Mouse (Mus musculus) adrenal gland, adult (tissue): ENCODE results near the gene Gzmk.
A peak's percentile ranks its signal among the peaks of the same experiment; 100 is the strongest.

Experiments used
- DNase-seq, 2 experiments: peaks; one replicate each; pipeline ENCODE4 v3.0.0; 2022 to 2023; ENCODE audit warnings: low spot score in 1 of 2; ENCODE audit not compliant: inconsistent age in 2 of 2

Gene Gzmk

DNA sequence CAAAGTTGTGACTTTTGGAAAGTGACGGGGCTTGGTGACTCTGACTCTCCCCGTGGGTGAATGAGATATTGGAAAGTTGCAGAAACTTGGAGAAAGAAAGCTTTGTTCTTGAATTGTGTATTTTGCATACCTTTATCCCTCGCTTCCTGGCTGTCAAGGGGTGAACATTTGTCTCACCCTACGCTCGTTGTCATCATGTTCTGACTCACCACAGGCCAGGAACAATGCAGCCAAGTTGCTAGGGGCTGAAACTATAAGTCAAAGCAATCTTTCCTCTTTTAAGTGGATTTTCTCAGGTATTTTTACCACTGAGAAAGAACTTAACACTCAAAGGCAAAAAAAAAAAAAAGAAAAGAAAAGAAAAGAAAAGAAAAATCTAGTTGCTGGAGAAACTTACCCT, 22.6 kb downstream of the Gzmk start:
- DNase-seq = no peak

DNA sequence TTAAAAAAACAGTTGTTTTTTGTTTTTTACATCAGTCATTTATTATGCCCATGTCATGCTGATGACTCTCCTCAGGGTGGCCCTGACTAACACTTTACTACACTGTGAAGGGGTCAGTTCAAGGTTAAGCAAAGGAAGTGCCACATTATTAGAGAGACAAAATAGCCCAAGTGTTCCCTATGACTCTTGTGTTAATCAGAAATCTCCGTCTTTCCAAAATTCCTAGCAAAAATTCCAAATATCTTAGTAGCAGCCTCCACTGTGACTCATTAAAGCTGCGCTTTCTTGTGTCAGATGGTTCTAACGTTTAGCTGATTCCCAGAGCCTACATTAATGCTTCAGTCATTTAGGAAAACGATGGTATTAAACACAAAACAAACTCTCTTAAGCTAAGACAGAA, 23.5 kb downstream of the Gzmk start:
- DNase-seq = no peak

DNA sequence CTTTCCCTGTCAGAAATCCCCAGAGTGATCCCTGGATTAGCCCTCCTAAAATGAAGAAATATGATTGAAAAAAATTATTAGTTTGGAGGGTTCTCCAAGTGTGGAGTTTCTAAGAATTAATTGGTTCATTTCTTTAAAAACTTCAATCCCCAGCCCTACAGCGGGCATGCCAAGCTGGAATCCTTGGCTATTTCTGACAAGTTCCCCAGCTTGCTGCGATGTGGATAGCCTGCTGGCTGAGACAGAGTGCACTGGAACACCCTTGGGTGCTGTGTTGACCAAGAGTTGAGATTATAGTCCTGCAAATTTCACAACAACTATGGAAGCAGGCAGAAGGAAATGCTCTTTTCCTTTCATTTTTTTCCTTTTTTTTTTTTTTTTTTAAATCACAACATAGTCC, 24.1 kb downstream of the Gzmk start:
- no peak for DNase-seq

DNA sequence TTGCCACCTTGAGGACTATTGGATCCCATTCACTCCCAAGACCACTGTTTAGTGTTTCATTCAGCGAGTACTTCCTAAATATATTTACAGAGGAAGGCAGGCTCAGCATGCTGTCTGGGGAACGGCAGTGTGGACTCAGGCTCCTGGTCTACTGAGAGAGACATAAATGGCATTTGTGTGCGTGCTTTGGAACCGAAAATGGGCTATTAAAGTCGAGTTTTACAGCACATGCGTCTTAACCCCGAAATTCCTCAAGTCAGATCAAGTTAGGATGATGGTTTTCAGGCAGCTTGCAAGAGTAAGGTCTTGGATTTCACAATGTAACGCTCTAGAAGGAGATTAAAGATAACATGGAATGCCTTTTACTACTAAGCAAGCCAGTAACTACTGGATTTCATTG, 25.0 kb downstream of the Gzmk start:
- no peak for DNase-seq

DNA sequence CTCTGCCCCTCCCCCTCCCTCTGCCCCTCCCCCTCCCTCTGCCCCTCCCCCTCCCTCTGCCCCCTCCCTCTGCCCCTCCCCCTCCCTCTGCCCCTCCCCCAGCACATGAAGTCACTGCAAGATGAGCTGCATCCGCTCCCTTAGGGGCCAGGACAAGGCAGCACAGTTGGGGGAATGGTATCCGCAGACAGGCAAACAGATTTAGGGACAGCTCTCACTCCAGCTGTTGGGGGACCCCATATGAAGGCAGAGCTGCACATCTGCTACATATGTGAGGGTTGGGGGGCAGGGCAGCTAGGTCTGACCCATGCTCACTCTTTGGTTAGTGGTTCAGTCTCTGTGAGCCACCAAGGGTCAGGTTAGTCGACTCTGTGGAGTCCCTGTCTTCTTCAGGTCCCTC, 26.4 kb downstream of the Gzmk start:
- DNase-seq = no peak

DNA sequence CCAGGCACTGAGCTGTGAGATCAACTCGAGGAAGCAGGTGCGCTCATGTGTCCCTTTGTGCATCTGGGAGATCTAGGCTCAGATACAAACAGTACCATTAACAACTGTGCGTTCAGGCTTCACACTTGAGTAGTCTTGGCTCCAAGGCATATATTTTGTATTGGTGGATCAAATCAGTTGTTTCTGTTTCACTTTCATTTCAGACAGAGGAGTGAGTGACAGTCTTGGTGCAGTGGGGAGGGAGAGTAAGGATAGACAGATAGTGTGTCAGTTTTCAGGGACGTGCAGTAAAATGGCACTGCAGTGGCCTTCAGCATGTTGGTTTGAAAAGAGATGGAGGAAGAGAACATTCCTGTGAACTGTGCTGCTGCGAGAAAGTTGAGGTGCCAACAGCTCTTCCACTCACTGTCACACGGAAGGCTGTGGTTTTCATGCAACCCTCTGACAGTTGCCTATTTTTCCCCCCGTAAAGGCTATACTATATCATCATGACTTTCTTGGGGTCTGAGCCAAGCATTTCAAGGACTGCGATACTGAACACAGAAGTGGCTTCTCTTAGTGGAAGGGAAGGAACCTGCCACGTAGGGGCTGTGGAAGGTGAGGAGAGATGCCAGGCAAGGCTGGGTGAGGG, 27.7 kb downstream of the Gzmk start:
- DNase-seq = peak in 1 of 2 experiments; percentile 41

DNA sequence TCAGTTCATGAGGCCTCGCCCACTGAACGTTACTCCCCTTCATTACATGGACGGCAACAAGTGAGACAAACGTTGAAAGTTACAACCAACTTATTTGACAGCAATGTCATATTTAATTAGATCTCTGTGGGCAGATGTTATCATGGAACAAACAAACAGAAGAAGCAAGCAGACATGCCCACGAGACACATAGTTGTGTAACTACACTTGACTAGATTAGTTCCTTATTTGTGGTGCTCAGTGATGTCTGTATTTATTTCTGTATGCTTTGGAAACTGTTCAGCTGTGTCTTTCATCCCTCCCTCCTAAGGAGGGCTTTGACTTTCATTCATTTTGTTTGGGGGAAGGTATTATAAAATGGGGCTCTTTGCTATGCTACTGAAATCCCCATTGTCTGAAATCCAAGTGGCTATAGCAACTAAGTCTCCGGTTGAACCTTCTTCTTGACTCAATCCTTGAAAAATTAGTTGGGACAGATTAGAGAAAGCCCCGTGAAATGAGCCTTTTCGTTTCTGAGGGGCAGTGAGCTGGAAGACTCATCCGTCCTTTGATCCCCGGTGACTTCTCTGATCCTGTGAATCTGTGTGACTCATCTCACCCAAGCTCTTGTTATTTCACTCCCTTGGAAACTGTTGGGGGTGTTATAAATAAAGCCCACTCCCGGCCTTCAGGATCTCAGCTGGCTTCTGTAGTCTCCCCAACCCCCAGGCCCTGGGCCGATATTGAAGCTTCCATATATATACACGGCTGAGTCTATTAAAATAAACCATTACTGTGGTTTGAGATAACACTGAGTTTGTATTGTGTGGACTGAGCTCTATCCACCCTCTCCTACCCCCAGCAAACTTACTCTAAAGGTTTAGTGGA, 28.7 kb downstream of the Gzmk start:
- peak in 1 of 2 experiments; percentile 22 for DNase-seq

DNA sequence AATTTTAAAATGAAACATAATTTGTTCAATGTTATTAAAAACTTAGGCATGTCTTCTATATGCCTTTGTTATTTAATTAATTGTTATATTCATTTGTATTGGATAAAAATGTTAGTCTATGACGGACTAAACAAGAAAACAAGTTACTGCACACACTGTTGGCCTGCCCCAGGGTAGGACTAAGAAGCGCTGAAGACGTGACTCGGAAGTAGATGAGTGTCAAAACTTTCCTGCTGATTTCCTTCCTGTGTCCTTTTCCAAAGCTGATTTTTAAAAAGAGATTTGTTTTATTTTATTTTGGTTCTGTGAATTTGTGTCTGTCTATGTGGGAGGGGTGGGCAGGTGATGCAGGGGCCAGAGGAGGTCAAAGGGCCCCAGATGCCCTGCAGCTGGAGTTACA, 42.0 kb downstream of the Gzmk start:
- no peak for DNase-seq

DNA sequence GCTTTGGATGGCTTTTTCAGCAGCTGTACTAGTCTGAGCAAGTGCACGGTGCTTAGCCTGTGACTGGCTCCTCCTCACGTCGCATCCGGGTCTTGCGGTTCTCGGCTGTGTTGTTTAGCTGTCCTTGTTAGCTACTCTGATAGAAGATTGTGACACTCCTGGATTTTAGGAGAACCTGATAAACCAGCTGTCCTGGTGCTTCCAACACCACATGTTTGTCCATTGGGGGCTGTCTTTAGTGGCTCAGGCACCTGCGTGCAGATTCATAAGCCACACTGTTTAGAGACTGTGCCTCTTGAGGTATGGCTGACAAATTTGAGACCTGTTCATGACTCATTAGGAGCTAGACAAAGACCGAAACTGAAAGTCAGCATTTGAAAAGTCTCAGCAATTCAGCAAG, 42.4 kb downstream of the Gzmk start:
- DNase-seq = no peak

DNA sequence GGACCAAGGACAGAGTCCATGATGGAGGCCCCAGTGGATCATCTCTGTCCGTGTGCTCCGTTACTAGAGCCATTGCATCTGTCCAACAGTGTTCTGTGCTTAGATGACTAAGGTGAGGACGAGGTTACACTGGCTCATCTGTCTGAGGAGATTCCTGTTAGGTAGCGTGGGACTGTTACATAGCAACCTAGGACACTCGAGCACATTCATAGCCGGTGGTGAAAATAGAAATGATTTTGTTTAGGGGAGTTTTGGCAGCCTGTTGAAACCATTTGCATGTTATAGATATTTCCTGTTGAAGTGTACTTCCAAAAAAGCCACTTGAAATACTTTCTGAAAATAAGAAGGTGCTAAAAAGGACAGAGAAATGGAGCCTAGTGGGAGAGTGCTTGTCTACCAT, 51.5 kb downstream of the Gzmk start:
- no peak for DNase-seq

DNA sequence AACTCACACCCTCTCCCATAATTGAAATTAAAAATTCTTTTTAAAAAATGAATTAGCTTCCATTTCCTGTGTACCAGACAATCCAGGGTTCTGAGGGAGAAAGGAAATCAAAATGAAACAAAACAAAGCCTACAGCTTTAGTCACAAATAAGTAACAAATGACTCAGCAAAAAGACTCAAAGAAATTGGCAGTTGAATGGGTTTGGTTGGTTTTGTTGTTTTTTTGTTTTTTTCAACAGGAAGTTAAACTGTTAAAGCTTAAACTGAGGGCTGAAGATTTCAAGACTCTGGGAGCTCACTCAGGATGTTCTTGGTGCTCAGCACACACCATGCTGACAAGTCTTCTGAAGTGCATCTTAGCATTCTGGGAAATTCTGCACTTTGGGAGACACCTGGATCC, 55.5 kb downstream of the Gzmk start:
- no peak for DNase-seq

DNA sequence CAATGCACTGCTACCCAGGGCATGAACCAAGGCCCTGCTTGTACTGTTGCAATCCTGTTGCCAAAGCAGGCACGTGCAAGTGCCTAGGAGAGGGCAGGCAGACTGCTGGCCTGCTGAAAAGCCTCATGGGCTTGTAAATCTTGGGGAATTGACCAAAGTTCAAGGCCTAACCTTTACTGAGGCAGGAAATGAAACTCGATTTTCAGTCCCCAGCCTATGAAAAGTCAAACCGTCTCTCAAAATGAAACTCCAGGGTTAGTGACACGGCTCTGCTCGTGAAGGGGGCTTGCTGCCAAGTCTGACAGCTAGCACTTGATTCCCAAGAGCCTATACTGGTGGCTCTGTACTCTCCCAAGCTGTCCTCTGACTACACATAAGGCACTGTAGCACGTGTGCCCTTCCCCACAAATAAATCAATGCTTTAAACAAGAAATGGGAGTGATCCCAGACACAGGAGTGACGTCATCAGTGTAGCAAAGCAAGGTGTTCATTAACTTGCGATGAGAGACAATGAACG, 57.6 kb downstream of the Gzmk start:
- peak; percentile 7 to 55 for DNase-seq

DNA sequence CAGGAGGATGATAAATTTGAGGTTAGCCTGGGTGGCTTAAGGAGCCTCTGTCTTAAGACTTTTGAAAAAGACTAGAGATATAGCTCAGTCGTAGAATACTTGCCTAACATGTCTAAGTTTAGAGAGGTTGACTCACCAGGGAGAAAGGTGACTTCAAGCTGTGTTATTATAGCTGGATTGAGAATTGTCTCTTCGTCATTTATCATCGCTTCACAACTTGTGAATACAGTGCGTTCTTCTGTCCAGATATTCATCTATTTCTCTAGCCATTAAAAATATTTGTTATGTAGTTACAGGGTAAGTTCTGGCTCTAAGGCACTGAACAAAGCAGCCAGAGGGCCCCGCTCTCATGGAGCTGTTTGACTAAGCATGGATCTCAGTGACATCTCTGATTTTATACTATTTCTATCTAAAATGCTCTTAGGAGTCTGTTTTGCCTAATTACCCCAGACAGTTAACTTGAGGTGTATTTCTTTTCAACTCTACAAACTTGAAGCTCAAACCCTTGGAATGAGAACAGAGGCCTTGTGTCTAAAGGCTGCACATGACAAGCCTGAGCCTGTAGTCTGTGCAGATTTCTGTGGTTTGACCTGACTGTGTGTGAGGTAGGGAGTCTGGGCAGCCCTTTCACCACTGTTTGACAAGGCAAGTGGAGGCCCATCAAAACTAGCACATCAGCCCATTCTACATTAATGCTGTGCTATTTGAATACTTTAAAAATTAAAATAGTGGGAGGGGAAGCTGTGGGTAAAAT, 61.3 kb downstream of the Gzmk start:
- no peak for DNase-seq

DNA sequence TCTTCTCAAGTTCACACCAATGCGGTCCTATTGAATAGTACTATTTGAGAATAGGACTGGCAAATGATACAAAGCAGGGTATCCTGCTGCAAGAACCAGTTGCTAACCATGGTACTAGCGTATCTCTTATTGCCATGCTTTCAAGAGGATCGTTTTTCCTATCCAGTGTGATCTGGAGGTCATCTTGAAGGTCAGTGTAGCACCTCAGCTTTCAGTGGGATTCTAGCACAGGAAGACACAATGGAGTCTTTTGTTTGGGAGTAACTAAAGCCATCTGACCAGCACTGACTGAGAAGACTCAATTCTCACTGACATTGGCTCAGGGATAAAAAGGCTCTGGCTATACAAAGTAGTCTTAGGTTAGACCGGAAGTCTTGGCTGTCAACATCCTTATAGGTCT, 74.2 kb downstream of the Gzmk start:
- DNase-seq = no peak

DNA sequence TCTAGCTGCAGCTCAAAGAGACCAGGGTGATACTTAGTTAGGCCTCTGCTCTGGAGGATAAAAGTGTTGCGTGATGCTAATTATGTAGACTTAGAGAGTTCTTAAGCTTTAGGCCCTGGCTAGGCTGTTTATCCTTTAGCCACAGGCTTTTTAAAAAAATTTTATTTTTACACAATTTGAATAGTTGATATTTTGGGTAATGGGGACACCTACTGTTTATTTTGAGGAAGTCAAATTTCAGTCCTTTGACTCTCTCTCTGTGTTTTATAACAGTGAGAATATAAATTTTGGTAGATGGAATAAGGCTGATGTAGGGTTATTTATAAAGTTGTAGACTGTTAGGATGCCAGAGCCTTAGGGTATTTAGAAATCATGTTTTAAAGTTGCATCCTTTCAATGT, 86.1 kb downstream of the Gzmk start:
- DNase-seq = no peak

DNA sequence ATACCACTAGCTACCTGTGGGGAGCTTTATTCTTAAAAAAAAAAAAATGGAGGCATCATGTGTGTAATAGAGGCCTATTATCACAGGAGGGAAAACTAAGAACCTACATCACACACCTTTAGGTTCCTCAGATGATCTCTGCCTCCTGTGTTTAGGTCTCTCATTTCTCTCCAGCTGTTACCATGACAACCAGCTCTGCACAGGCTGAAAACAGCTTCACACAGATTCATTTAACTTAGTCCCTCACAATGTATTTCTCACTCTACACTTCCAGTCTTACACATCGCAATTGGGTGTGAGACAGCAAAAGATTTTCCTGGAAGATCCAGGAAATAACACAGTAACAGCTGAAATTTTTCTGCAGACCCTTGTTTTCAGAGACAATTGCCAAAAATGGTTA, 95.7 kb downstream of the Gzmk start:
- DNase-seq = no peak
